Mouse (Mus musculus) C2C12 (cell line): Measurements from ENCODE around the gene Clec16a.

ENCODE experiments used
- CTCF ChIP-seq: IDR thresholded peaks from one replicate; pipeline ENCODE4 v1.5.1; 2011; ENCODE audit not compliant: control insufficient read depth, insufficient read depth, insufficient read length
- USF1 ChIP-seq: IDR thresholded peaks from one replicate; pipeline ENCODE4 v1.6.1; 2011; ENCODE audit warnings: low read depth, mild to moderate bottlenecking, control low read depth, moderate library complexity

DNA sequence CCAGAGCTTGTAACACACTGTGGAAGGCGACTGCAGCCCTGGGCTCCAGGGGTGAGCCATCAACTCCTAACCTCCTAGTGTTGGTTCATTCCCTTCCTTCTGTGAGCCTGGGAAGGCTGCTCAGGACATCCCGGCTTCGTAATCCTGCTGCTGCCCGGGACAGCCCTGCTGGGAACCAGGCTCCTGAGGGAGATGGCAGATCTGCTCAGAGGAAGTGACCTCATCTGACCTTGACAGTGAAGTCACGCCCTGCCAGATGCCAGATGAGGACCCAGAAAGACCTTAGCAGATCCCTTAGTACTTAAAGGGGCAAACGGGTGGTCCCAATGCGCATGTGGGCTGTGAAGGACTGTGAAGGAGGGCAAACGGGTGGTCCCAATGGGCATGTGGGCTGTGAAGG lies 216.0 kb downstream of the Clec16a start:
- no peak for TF ChIP-seq CTCF
- TF ChIP-seq USF1, result no peak
